Mouse (Mus musculus): ENCODE measurements around the gene Golm1. TPM values are rescaled to one million over a fixed set of nuclear protein-coding genes. Genes with fewer than 3 reads are reported as not detected.
A peak's percentile ranks its signal among the peaks of the same experiment; 100 is the strongest.

Golm1 gene
- polyA plus RNA-seq, 1 experiment from 2014 or later = 134 TPM

- Histone ChIP-seq H3K4me2 (replicated peaks) (peak overlapping the region; percentile 73), H3K4me1 (peaks cover 18% of the 10 kb centered on the region), H3K36me3 (no peaks in the 10 kb centered on the region), H3K27ac (replicated peaks) (peak overlapping the region; percentile 93), H3K9ac (replicated peaks) (peak overlapping the region; percentile 93), H3K27me3 (no peaks in the 10 kb centered on the region), H3K9me3 (no peaks in the 10 kb centered on the region), H3K4me3 (peak overlapping the region; percentile 89)
- WGBS = 2% methylated on average over 3 of the region's 3 CpGs
- peak; percentile 28; the same call in 1 of the 2 replicates for ATAC-seq (ENCODE audit: low FRiP score, low read depth)
These were observed 1.4 kb downstream of the Golm1 start for GRCm38 (mm10) chr13:59674215-59674614.

DNA sequence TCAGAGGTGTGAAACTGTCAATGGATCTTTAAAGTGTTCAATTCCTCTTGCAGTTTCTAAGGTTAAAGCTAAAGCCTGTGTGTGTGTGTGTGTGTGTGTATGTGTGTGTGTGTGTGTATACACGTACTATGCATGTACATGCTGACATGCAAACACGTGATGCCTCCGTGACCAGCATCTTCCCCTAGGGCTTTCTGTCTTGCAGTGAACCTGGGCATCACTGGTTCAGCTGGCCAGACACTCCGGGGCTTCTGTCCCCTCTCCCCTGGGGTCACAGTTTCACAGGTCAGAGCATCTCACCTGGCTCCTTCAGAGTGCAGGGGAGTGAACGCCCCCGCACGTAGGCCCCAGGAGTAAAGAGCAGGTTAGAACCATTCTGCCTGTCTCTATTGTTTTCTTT lies 2.0 kb downstream of the Golm1 start:
- H3K4me2 ChIP-seq (replicated peaks) = peak overlapping the region; percentile 73
- H3K27me3 ChIP-seq = no peaks in the 10 kb centered on the region
- peaks cover 19% of the 10 kb centered on the region for H3K4me1 ChIP-seq
- peak overlapping the region; percentile 93 for H3K27ac ChIP-seq (replicated peaks)
- no peak for ATAC-seq (ENCODE audit: low FRiP score, low read depth)
- H3K9me3 ChIP-seq = no peaks in the 10 kb centered on the region
- H3K36me3 ChIP-seq = no peaks in the 10 kb centered on the region
- H3K4me3 ChIP-seq = peak overlapping the region; percentile 89
- peak overlapping the region; percentile 93 for H3K9ac ChIP-seq (replicated peaks)
- WGBS = 16% methylated on average over 7 of the region's 7 CpGs

GRCm38 (mm10) chr13:59672248-59672647 lies 3.4 kb downstream of the Golm1 start:
- ATAC-seq (ENCODE audit: low FRiP score, low read depth) = no peak
- Histone ChIP-seq H3K27me3 (no peaks in the 10 kb centered on the region), H3K9me3 (no peaks in the 10 kb centered on the region), H3K4me2 (replicated peaks) (0 out of 2 replicates have a peak overlapping the region, but pooled peaks have one; percentile 26), H3K36me3 (0 out of 2 replicates have a peak, but pooled peaks cover 2% of the 10 kb centered on the region), H3K4me3 (no peak overlapping the region), H3K9ac (replicated peaks) (no peak overlapping the region), H3K4me1 (peaks cover 21% of the 10 kb centered on the region), H3K27ac (replicated peaks) (peak overlapping the region; percentile 66)
- WGBS = 70% methylated on average over 6 of the region's 6 CpGs

DNA sequence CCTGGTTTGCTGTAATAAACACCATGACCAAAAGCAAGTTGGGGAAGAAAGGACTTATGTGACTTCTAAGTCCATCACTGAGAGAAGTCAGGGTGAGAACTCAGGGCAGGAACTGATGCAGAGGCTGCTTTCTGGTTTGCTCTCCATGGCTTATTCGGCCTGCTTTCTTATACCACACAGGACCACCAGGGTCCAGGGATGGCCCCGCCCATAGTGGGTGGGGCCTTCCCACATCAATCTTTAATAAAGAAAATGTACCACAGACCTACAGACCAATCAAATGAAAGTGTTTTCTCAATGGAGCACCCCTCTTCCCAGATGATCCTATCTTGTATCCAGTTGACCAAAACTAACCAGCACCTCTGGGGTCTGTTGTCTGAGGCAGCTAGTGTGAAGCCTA lies 4.1 kb downstream of the Golm1 start:
- H3K4me1 ChIP-seq = peaks cover 21% of the 10 kb centered on the region
- H3K27ac ChIP-seq (replicated peaks) = peak overlapping the region; percentile 36; the same call in 1 of the 2 replicates
- 50% methylated on average over 2 of the region's 2 CpGs for WGBS
- H3K9ac ChIP-seq (replicated peaks) = no peak overlapping the region
- no peak overlapping the region for H3K4me3 ChIP-seq
- no peak for ATAC-seq (ENCODE audit: low FRiP score, low read depth)
- H3K9me3 ChIP-seq = no peaks in the 10 kb centered on the region
- H3K27me3 ChIP-seq = no peaks in the 10 kb centered on the region
- H3K4me2 ChIP-seq (replicated peaks) = no peak overlapping the region
- H3K36me3 ChIP-seq = peaks cover 9% of the 10 kb centered on the region

DNA sequence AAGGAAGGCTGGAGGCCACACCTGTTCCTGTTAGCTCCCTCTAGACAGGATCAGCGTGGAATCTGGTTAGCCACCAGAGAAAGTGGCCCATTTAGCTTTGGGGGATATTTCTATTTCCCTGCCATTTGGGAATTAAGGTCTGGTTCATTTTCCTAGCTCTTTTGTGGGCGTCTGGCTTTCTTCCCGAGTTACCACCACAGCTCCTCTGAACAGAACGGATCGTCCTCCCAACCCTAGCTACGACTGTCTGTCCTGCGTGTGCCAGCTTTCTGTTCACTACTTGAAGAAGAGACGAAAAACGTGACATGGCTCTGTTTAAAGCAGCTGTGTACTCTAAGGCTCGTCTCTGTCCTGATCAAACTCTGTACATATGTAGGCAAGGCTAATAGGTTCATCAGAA lies 5.7 kb downstream of the Golm1 start:
- Histone ChIP-seq H3K4me2 (replicated peaks) (no peak overlapping the region), H3K27ac (replicated peaks) (no peak overlapping the region), H3K4me1 (peaks cover 21% of the 10 kb centered on the region), H3K4me3 (no peak overlapping the region), H3K27me3 (no peaks in the 10 kb centered on the region), H3K9me3 (no peaks in the 10 kb centered on the region), H3K36me3 (peaks cover 24% of the 10 kb centered on the region), H3K9ac (replicated peaks) (no peak overlapping the region)
- WGBS = 92% methylated on average over 10 of the region's 10 CpGs
- no peak for ATAC-seq (ENCODE audit: low FRiP score, low read depth)

DNA sequence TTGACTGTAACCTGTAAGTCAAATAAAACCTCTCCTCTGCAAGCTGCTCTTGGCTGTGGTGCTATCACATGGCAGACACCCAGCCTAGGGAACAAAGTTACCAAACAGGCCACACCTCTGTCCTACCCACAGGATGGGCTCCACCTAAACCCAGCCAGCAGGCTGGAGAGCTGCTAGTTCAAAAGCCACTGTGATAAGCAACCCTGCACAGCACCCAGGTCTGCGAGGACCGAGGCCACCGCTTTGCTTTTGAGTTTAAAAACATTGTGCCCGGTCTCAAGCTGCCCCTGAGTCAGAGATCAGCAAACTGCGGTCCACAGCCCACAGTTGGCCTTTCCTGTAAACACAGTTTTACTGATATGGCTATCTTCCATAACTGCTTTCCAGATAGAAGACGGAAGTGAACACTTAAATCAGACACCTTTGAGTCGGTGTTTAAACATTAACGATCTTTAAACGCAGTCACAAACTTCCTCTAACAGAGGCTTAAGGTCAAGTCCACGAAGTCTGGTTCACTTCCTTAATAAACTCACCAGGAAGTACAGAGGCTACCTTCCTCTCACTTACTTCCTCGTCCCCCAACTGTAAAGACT lies 7.0 kb downstream of the Golm1 start:
- H3K4me1 ChIP-seq = peaks cover 18% of the 10 kb centered on the region

GRCm38 (mm10) chr13:59667763-59668162 lies 7.8 kb downstream of the Golm1 start:
- no peak overlapping the region for H3K9ac ChIP-seq (replicated peaks)
- H3K36me3 ChIP-seq = peaks cover 46% of the 10 kb centered on the region
- H3K27me3 ChIP-seq = no peaks in the 10 kb centered on the region
- no peak for ATAC-seq (ENCODE audit: low FRiP score, low read depth)
- H3K4me2 ChIP-seq (replicated peaks) = no peak overlapping the region
- WGBS = 91% methylated on average over 5 of the region's 5 CpGs
- peaks cover 13% of the 10 kb centered on the region for H3K4me1 ChIP-seq
- H3K4me3 ChIP-seq = no peak overlapping the region
- H3K27ac ChIP-seq (replicated peaks) = no peak overlapping the region
- H3K9me3 ChIP-seq = no peaks in the 10 kb centered on the region

More for the DNA sequence above, 7.0 kb downstream of the Golm1 start:
- 86% methylated on average over 11 of the region's 11 CpGs for WGBS
- no peak overlapping the region for H3K9ac ChIP-seq (replicated peaks)
- H3K36me3 ChIP-seq = peaks cover 38% of the 10 kb centered on the region
- H3K9me3 ChIP-seq = no peaks in the 10 kb centered on the region
- no peak overlapping the region for H3K4me2 ChIP-seq (replicated peaks)
- ATAC-seq (ENCODE audit: low FRiP score, low read depth) = no peak
- H3K27me3 ChIP-seq = no peaks in the 10 kb centered on the region
- H3K4me3 ChIP-seq = no peak overlapping the region
- peak overlapping the region; percentile 20; the same call in 1 of the 2 replicates for H3K27ac ChIP-seq (replicated peaks)

GRCm38 (mm10) chr13:59663939-59664712 lies 11.5 kb downstream of the Golm1 start:
- Histone ChIP-seq H3K4me2 (replicated peaks) (no peak overlapping the region), H3K27ac (replicated peaks) (no peak overlapping the region), H3K9ac (replicated peaks) (no peak overlapping the region), H3K4me3 (no peak overlapping the region), H3K4me1 (0 out of 2 replicates have a peak, but pooled peaks cover 2% of the 10 kb centered on the region), H3K27me3 (no peaks in the 10 kb centered on the region), H3K36me3 (peaks cover 80% of the 10 kb centered on the region), H3K9me3 (no peaks in the 10 kb centered on the region)
- WGBS = 95% methylated on average over 19 of the region's 19 CpGs
- no peak for ATAC-seq (ENCODE audit: low FRiP score, low read depth)

DNA sequence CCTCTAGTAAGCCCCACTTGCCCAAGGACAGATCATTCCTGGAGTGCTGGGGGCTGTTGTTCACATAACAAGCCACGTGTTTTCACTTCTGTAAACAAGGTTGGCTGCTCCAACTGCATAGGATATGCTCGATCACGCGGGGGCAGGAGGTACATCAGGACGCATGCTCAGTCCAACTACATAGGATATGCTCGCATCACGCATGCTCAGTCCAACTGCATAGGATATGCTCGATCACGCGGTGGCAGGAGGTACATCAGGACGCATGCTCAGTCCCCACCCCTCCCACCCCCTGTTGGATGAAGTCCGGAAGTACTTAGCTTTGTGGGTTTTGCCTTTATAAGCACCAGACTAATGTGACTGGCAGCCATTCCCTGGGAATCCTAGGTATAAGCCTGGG lies 13.6 kb downstream of the Golm1 start:
- Histone ChIP-seq H3K4me2 (replicated peaks) (no peak overlapping the region), H3K9me3 (no peaks in the 10 kb centered on the region), H3K27ac (replicated peaks) (no peak overlapping the region), H3K4me1 (peaks cover 12% of the 10 kb centered on the region), H3K9ac (replicated peaks) (no peak overlapping the region), H3K4me3 (no peak overlapping the region), H3K36me3 (peaks cover 89% of the 10 kb centered on the region), H3K27me3 (no peaks in the 10 kb centered on the region)
- 97% methylated on average over 12 of the region's 12 CpGs for WGBS
- no peak for ATAC-seq (ENCODE audit: low FRiP score, low read depth)

- 95% methylated on average over 8 of the region's 8 CpGs for WGBS
- H3K36me3 ChIP-seq = peaks cover 84% of the 10 kb centered on the region
These were observed 14.2 kb downstream of the Golm1 start for GRCm38 (mm10) chr13:59661387-59661786.

GRCm38 (mm10) chr13:59660371-59660770 lies 15.2 kb downstream of the Golm1 start:
- H3K9me3 ChIP-seq = no peaks in the 10 kb centered on the region
- H3K4me1 ChIP-seq = peaks cover 27% of the 10 kb centered on the region
- no peak overlapping the region for H3K4me2 ChIP-seq (replicated peaks)
- H3K9ac ChIP-seq (replicated peaks) = no peak overlapping the region
- H3K27ac ChIP-seq (replicated peaks) = no peak overlapping the region
- H3K27me3 ChIP-seq = no peaks in the 10 kb centered on the region
- H3K4me3 ChIP-seq = no peak overlapping the region
- peaks cover 74% of the 10 kb centered on the region for H3K36me3 ChIP-seq
- ATAC-seq (ENCODE audit: low FRiP score, low read depth) = no peak
- WGBS = 98% methylated on average over 3 of the region's 3 CpGs

More at GRCm38 (mm10) chr13:59661387-59661786, 14.2 kb downstream of the Golm1 start:
- Histone ChIP-seq H3K4me3 (no peak overlapping the region), H3K27ac (replicated peaks) (no peak overlapping the region), H3K9me3 (no peaks in the 10 kb centered on the region), H3K4me2 (replicated peaks) (no peak overlapping the region), H3K27me3 (no peaks in the 10 kb centered on the region), H3K4me1 (peaks cover 18% of the 10 kb centered on the region), H3K9ac (replicated peaks) (no peak overlapping the region)
- ATAC-seq (ENCODE audit: low FRiP score, low read depth) = no peak

DNA sequence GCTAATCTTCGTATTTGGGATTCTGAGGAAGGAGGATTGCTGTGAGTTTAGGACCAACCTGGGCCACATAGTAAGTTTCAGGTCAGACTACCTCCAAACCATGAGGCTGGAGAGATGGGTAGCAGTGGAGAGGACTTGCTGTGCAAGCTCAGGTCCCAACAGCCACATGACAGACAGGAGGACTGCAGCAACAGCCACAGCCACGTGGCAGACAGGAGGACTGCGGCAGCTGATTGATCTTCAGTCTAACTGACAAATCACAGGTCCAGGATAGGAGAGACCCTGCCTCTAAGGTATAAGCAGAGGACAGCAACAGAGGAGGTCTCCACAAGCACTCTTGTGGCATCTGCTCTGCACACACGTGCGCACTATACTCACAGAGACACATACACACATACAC lies 17.8 kb downstream of the Golm1 start:
- Histone ChIP-seq H3K9me3 (no peaks in the 10 kb centered on the region), H3K27ac (replicated peaks) (peak overlapping the region; percentile 89), H3K36me3 (peaks cover 71% of the 10 kb centered on the region), H3K9ac (replicated peaks) (no peak overlapping the region), H3K27me3 (no peaks in the 10 kb centered on the region), H3K4me1 (peaks cover 40% of the 10 kb centered on the region), H3K4me3 (no peak overlapping the region), H3K4me2 (replicated peaks) (no peak overlapping the region)
- ATAC-seq (ENCODE audit: low FRiP score, low read depth) = no peak
- 84% methylated on average over 5 of the region's 5 CpGs for WGBS

All from midbrain, embryonic 12.5 days (tissue).